Mouse (Mus musculus): ENCODE results near the gene Ctse. TPM values are rescaled to one million over a fixed set of nuclear protein-coding genes. Genes with fewer than 3 reads are reported as not detected.
"Not testable (repeated sequence)": the region's sequence is repeated elsewhere in the genome, so short reads cannot be mapped to it uniquely, and the experiment has no call there.

Ctse gene
- total and polyA plus RNA-seq, 2 experiments from 2014 or later, result 0.27 to 5.2 TPM

- no peaks in the 10 kb centered on the region for H3K9me3 ChIP-seq (replicated peaks; ENCODE audit: control insufficient read depth, low read length)
Measured at GRCm38 (mm10) chr1:131619348-131619747, 18.8 kb upstream of the Ctse start.

GRCm38 (mm10) chr1:131623644-131624043 is 14.5 kb upstream of the Ctse start:
- Histone ChIP-seq H3K36me3 (replicated peaks; ENCODE audit: control insufficient read depth, insufficient read depth, low read length) (no peaks in the 10 kb centered on the region), H3K9me3 (replicated peaks; ENCODE audit: control insufficient read depth, low read length) (no peaks in the 10 kb centered on the region), H3K4me3 (ENCODE audit: low read depth, low read length) (no peak overlapping the region), H3K27ac (ENCODE audit: low read depth) (no peak overlapping the region), H3K4me1 (ENCODE audit: control insufficient read depth, insufficient read depth) (no peaks in the 10 kb centered on the region), H3K4me2 (ENCODE audit: low read depth, low read length) (no peak overlapping the region), H3K9ac (replicated peaks; ENCODE audit: low read depth, low read length) (no peak overlapping the region), H3K27me3 (ENCODE audit: control insufficient read depth, insufficient read depth, low read length) (no peaks in the 10 kb centered on the region)
- TF ChIP-seq EP300 (IDR thresholded peaks at IDR 0.05; ENCODE audit: low read depth), result no peak
- no peak for TF ChIP-seq CTCF (IDR thresholded peaks at IDR 0.05; ENCODE audit: low read depth)
- ATAC-seq (ENCODE audit: insufficient read depth, low read depth), result no peak
- 83% methylated on average over 3 of the region's 3 CpGs for WGBS
- DNase-seq (ENCODE audit: low spot score), result no peak

More at GRCm38 (mm10) chr1:131619348-131619747, 18.8 kb upstream of the Ctse start:
- Histone ChIP-seq H3K9ac (replicated peaks; ENCODE audit: low read depth, low read length) (no peak overlapping the region), H3K27ac (ENCODE audit: low read depth) (no peak overlapping the region), H3K36me3 (replicated peaks; ENCODE audit: control insufficient read depth, insufficient read depth, low read length) (no peaks in the 10 kb centered on the region), H3K4me1 (ENCODE audit: control insufficient read depth, insufficient read depth) (0 out of 2 replicates have a peak, but pooled peaks cover 6% of the 10 kb centered on the region), H3K27me3 (ENCODE audit: control insufficient read depth, insufficient read depth, low read length) (no peaks in the 10 kb centered on the region), H3K4me3 (ENCODE audit: low read depth, low read length) (no peak overlapping the region), H3K4me2 (ENCODE audit: low read depth, low read length) (no peak overlapping the region)
- WGBS, result 63% methylated on average over 7 of the region's 7 CpGs
- ATAC-seq (ENCODE audit: insufficient read depth, low read depth) (no peak), DNase-seq (ENCODE audit: low spot score) (no peak)
- TF ChIP-seq CTCF (IDR thresholded peaks at IDR 0.05; ENCODE audit: low read depth) (no peak), EP300 (IDR thresholded peaks at IDR 0.05; ENCODE audit: low read depth) (no peak)

GRCm38 (mm10) chr1:131624175-131624835 is 13.8 kb upstream of the Ctse start:
- H3K4me1 ChIP-seq (ENCODE audit: control insufficient read depth, insufficient read depth), result no peaks in the 10 kb centered on the region
- TF ChIP-seq EP300 (IDR thresholded peaks at IDR 0.05; ENCODE audit: low read depth), result no peak
- TF ChIP-seq CTCF (IDR thresholded peaks at IDR 0.05; ENCODE audit: low read depth), result no peak
- H3K36me3 ChIP-seq (replicated peaks; ENCODE audit: control insufficient read depth, insufficient read depth, low read length), result no peaks in the 10 kb centered on the region
- no peak overlapping the region for H3K9ac ChIP-seq (replicated peaks; ENCODE audit: low read depth, low read length)
- H3K4me3 ChIP-seq (ENCODE audit: low read depth, low read length), result no peak overlapping the region
- H3K4me2 ChIP-seq (ENCODE audit: low read depth, low read length), result no peak overlapping the region
- 28% methylated on average over 3 of the region's 3 CpGs for WGBS
- no peak overlapping the region for H3K27ac ChIP-seq (ENCODE audit: low read depth)
- DNase-seq (ENCODE audit: low spot score) (no peak), ATAC-seq (ENCODE audit: insufficient read depth, low read depth) (no peak)
- H3K27me3 ChIP-seq (ENCODE audit: control insufficient read depth, insufficient read depth, low read length), result no peaks in the 10 kb centered on the region
- no peaks in the 10 kb centered on the region for H3K9me3 ChIP-seq (replicated peaks; ENCODE audit: control insufficient read depth, low read length)

- TF ChIP-seq EP300 (IDR thresholded peaks at IDR 0.05; ENCODE audit: low read depth) (no peak), CTCF (IDR thresholded peaks at IDR 0.05; ENCODE audit: low read depth) (no peak)
- no peaks in the 10 kb centered on the region for H3K4me1 ChIP-seq (ENCODE audit: control insufficient read depth, insufficient read depth)
- WGBS, result 78% methylated on average over 6 of the region's 6 CpGs
- no peaks in the 10 kb centered on the region for H3K9me3 ChIP-seq (replicated peaks; ENCODE audit: control insufficient read depth, low read length)
- ATAC-seq (ENCODE audit: insufficient read depth, low read depth) (no peak), DNase-seq (ENCODE audit: low spot score) (no peak)
- H3K4me3 ChIP-seq (ENCODE audit: low read depth, low read length), result no peak overlapping the region
- no peak overlapping the region for H3K9ac ChIP-seq (replicated peaks; ENCODE audit: low read depth, low read length)
- H3K4me2 ChIP-seq (ENCODE audit: low read depth, low read length), result no peak overlapping the region
- no peaks in the 10 kb centered on the region for H3K27me3 ChIP-seq (ENCODE audit: control insufficient read depth, insufficient read depth, low read length)
- H3K36me3 ChIP-seq (replicated peaks; ENCODE audit: control insufficient read depth, insufficient read depth, low read length), result no peaks in the 10 kb centered on the region
- no peak overlapping the region for H3K27ac ChIP-seq (ENCODE audit: low read depth)
Measured at GRCm38 (mm10) chr1:131626200-131626599, 11.9 kb upstream of the Ctse start.

GRCm38 (mm10) chr1:131632216-131632615 is 5.9 kb upstream of the Ctse start:
- 62% methylated on average over 6 of the region's 6 CpGs for WGBS
- H3K4me2 ChIP-seq (ENCODE audit: low read depth, low read length); ATAC-seq (ENCODE audit: insufficient read depth, low read depth): not testable (repeated sequence)

GRCm38 (mm10) chr1:131634495-131634894 is 3.6 kb upstream of the Ctse start:
- Histone ChIP-seq H3K27ac (ENCODE audit: low read depth) (no peak overlapping the region), H3K4me1 (ENCODE audit: control insufficient read depth, insufficient read depth) (no peaks in the 10 kb centered on the region), H3K36me3 (replicated peaks; ENCODE audit: control insufficient read depth, insufficient read depth, low read length) (no peaks in the 10 kb centered on the region), H3K9ac (replicated peaks; ENCODE audit: low read depth, low read length) (no peak overlapping the region), H3K4me3 (ENCODE audit: low read depth, low read length) (no peak overlapping the region), H3K9me3 (replicated peaks; ENCODE audit: control insufficient read depth, low read length) (no peaks in the 10 kb centered on the region), H3K4me2 (ENCODE audit: low read depth, low read length) (no peak overlapping the region), H3K27me3 (ENCODE audit: control insufficient read depth, insufficient read depth, low read length) (no peaks in the 10 kb centered on the region)
- no peak for DNase-seq (ENCODE audit: low spot score)
- TF ChIP-seq EP300 (IDR thresholded peaks at IDR 0.05; ENCODE audit: low read depth), result no peak
- TF ChIP-seq CTCF (IDR thresholded peaks at IDR 0.05; ENCODE audit: low read depth), result no peak
- no peak for ATAC-seq (ENCODE audit: insufficient read depth, low read depth)

More at GRCm38 (mm10) chr1:131632216-131632615, 5.9 kb upstream of the Ctse start:
- H3K9me3 ChIP-seq (replicated peaks; ENCODE audit: control insufficient read depth, low read length); H3K27me3 ChIP-seq (ENCODE audit: control insufficient read depth, insufficient read depth, low read length); H3K4me1 ChIP-seq (ENCODE audit: control insufficient read depth, insufficient read depth); DNase-seq (ENCODE audit: low spot score); H3K27ac ChIP-seq (ENCODE audit: low read depth); H3K9ac ChIP-seq (replicated peaks; ENCODE audit: low read depth, low read length); H3K4me3 ChIP-seq (ENCODE audit: low read depth, low read length); H3K36me3 ChIP-seq (replicated peaks; ENCODE audit: control insufficient read depth, insufficient read depth, low read length): not testable (repeated sequence)
